Mouse (Mus musculus) ES-E14 (cell line): Measurements from ENCODE around the gene Abhd5. TPM values are rescaled to one million over a fixed set of nuclear protein-coding genes. Genes with fewer than 3 reads are reported as not detected.

Source experiments
- DNase-seq: peaks from one replicate; pipeline ENCODE4 v3.0.0-alpha.2; 2013; ENCODE audit warnings: low read depth, low spot score
- H3K27ac ChIP-seq: 2 replicates; pipeline ENCODE4 v1.5.1; 2012; ENCODE audit warnings: low read depth, mild to moderate bottlenecking, low read length, moderate library complexity, mixed read lengths; ENCODE audit not compliant: poor library complexity, insufficient read depth, severe bottlenecking
- H3K36me3 ChIP-seq: 2 replicates; pipeline ENCODE4 v1.6.1; 2012; ENCODE audit warnings: mild to moderate bottlenecking, low read length, moderate library complexity, mixed read lengths; ENCODE audit not compliant: control insufficient read depth, poor library complexity, insufficient read depth, severe bottlenecking
- H3K4me1 ChIP-seq, 2 experiments: fragments of 150-350 bp in 1 of 2; sonication (generic) in 1 of 2; 2 replicates each; pipeline ENCODE4 v1.6.1; 2012; ENCODE audit warnings: low read length in 2 of 2, mild to moderate bottlenecking in 1 of 2, mixed read lengths in 1 of 2; ENCODE audit not compliant: control insufficient read depth in 2 of 2, insufficient read depth in 2 of 2, poor library complexity in 1 of 2
- H3K4me3 ChIP-seq, 2 experiments: fragments of 150-350 bp in 1 of 2; sonication (generic) in 1 of 2; 2 replicates each; pipeline ENCODE4 v1.5.1; 2012; ENCODE audit warnings: low read length in 2 of 2, low read depth in 1 of 2, mild to moderate bottlenecking in 1 of 2, mixed read lengths in 1 of 2; ENCODE audit not compliant: insufficient read depth in 1 of 2, poor library complexity in 1 of 2, severe bottlenecking in 1 of 2
- H3K9ac ChIP-seq: 2 replicates; pipeline ENCODE4 v1.6.1; 2012; ENCODE audit warnings: low read depth, mild to moderate bottlenecking, low read length, mixed read lengths; ENCODE audit not compliant: poor library complexity, insufficient read depth, severe bottlenecking
- H3K9me3 ChIP-seq: fragments of 150-350 bp; sonication (generic); 2 replicates; pipeline ENCODE4 v1.6.1; 2012; ENCODE audit warnings: low read depth, mild to moderate bottlenecking, low read length; ENCODE audit not compliant: control insufficient read depth, insufficient read depth
- CHD2 ChIP-seq: IDR thresholded peaks from 2 replicates; pipeline ENCODE4 v1.6.1; 2014; ENCODE audit warnings: mild to moderate bottlenecking, low read depth, low read length, inconsistent platforms
- HCFC1 ChIP-seq: IDR thresholded peaks from 2 replicates; pipeline ENCODE4 v1.6.1; 2012; ENCODE audit warnings: low read length, inconsistent platforms, borderline replicate concordance; ENCODE audit not compliant: insufficient read depth
- MAFK ChIP-seq: IDR thresholded peaks from 2 replicates; pipeline ENCODE4 v1.6.1; 2014; ENCODE audit warnings: mild to moderate bottlenecking, low read depth, low read length, inconsistent platforms; ENCODE audit not compliant: insufficient read depth
- ZC3H11A ChIP-seq: IDR thresholded peaks from 2 replicates; pipeline ENCODE4 v1.6.1; 2012; ENCODE audit warnings: low read depth, mild to moderate bottlenecking, inconsistent platforms, low read length, borderline replicate concordance
- ZNF384 ChIP-seq: IDR thresholded peaks from 2 replicates; pipeline ENCODE4 v1.6.1; 2012; ENCODE audit warnings: low read depth, low read length, inconsistent platforms
- in situ Hi-C, 2 experiments: fragments of 600-800 bp; cut with MboI; formaldehyde crosslinking; loops; one replicate each; pipeline ENCODE4 v1.15.1; 2025; ENCODE audit warnings: low sequenced_read_pairs in 2 of 2, inconsistent platforms in 1 of 2; ENCODE audit not compliant: unreplicated experiment in 2 of 2
- total RNA-seq: library from RNA; depleted of rRNA; stranded (reverse); fragments of 300-350 nt; gene quantifications from 2 replicates; pipeline ENCODE4 v1.2.3, GENCODE M21; 2012

Gene Abhd5
- total RNA-seq, 1 experiment: 14.8 TPM

GRCm38 (mm10) chr9:122325996-122326395 lies 25.4 kb upstream of the Abhd5 start:
- no peaks in the 10 kb centered on the region for H3K9me3 ChIP-seq
- H3K36me3 ChIP-seq: no peaks in the 10 kb centered on the region
- H3K27ac ChIP-seq: no peak overlapping the region
- H3K9ac ChIP-seq: no peak overlapping the region
- in situ Hi-C loops: no loop called here
- H3K4me3 ChIP-seq: no peak overlapping the region
- H3K4me1 ChIP-seq: no peaks in the 10 kb centered on the region
- TF ChIP-seq ZC3H11A: no peak
- no peak for TF ChIP-seq HCFC1
- no peak for TF ChIP-seq CHD2
- TF ChIP-seq ZNF384: no peak
- no peak for TF ChIP-seq MAFK
- DNase-seq: no peak

GRCm38 (mm10) chr9:122328199-122328598 lies 23.2 kb upstream of the Abhd5 start:
- H3K9me3 ChIP-seq: no peaks in the 10 kb centered on the region
- no peak overlapping the region for H3K9ac ChIP-seq
- TF ChIP-seq ZNF384: no peak
- TF ChIP-seq HCFC1: no peak
- TF ChIP-seq ZC3H11A: no peak
- no peak for TF ChIP-seq CHD2
- TF ChIP-seq MAFK: no peak
- H3K4me3 ChIP-seq: no peak overlapping the region
- H3K4me1 ChIP-seq: no peaks in the 10 kb centered on the region
- H3K27ac ChIP-seq: no peak overlapping the region
- no peaks in the 10 kb centered on the region for H3K36me3 ChIP-seq
- in situ Hi-C loops: no loop called here
- no peak for DNase-seq

DNA sequence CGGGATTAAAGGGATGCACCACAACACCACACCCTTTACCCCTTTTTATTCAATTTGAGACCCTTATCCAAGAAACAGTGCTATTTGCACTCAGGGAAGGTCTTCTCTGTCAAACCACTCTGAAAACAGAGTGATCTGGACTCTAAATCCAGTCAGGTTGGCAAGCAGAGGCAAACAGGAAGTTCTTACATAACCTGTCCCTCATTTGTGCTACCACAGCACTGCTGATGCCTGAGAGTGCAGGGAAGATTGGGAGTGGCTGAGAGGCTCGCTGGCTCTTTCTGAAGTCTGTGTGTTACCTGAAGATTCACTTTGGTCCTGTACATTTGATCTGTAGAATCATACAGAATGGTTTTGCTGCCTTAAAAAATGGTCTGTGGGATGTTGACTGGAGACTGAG lies 14.7 kb upstream of the Abhd5 start:
- DNase-seq: no peak
- Histone ChIP-seq H3K36me3 (no peaks in the 10 kb centered on the region), H3K4me3 (no peak overlapping the region), H3K4me1 (no peaks in the 10 kb centered on the region), H3K9ac (no peak overlapping the region), H3K9me3 (no peaks in the 10 kb centered on the region), H3K27ac (no peak overlapping the region)
- TF ChIP-seq ZC3H11A: no peak
- no peak for TF ChIP-seq ZNF384
- no peak for TF ChIP-seq HCFC1
- no peak for TF ChIP-seq CHD2
- TF ChIP-seq MAFK: no peak
- in situ Hi-C loops: no loop called here

DNA sequence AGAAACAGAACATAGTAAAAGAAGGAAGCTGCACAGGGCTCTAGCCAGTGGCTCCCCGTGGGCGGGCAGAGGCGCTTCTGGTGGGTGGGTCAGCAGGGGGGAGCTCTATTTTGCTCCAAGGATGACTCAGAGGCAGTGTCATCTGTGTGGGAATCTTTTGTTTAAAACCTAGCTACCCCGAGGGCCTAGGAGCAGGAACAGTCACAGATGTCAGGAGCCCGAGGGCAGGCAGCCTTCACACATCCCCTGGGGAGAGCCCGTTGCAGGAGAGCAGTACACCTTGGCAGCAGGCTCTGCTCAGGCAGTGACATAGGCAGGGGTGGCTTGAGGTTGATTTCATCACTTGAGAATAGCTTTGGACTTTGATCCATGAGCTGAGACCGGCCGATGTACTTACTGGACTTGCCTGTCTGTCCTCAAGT lies 13.9 kb upstream of the Abhd5 start:
- no peak overlapping the region for H3K4me3 ChIP-seq
- TF ChIP-seq CHD2 (no peak), ZNF384 (no peak), HCFC1 (no peak), ZC3H11A (no peak), MAFK (no peak)
- H3K9ac ChIP-seq: no peak overlapping the region

DNA sequence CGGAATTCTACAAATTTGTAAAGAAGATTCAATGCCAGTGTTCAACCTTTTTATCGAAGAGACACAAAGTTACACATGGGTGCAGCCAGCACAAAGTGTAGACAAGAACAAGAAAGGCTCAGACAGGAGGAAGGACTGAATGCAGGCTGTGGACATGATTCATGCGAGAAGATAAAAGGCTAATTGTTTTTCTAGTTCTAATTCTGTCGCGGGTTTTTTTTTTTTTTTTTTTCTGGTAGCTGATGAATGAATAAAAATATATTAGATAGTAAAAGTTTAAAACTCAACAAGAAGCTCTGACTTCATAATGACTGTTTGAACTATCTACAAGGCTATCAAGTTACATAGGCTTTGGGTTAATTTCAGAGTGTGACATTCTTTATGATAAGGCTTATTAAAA lies 11.4 kb upstream of the Abhd5 start:
- Histone ChIP-seq H3K9ac (no peak overlapping the region), H3K27ac (no peak overlapping the region), H3K9me3 (no peaks in the 10 kb centered on the region), H3K36me3 (no peaks in the 10 kb centered on the region), H3K4me3 (no peak overlapping the region), H3K4me1 (no peaks in the 10 kb centered on the region)
- TF ChIP-seq MAFK (no peak), CHD2 (no peak), ZC3H11A (no peak), HCFC1 (no peak), ZNF384 (no peak)
- in situ Hi-C loops: no loop called here
- DNase-seq: no peak

More for the DNA sequence above, 13.9 kb upstream of the Abhd5 start:
- in situ Hi-C loops: no loop called here
- Histone ChIP-seq H3K27ac (no peak overlapping the region), H3K36me3 (no peaks in the 10 kb centered on the region), H3K4me1 (no peaks in the 10 kb centered on the region), H3K9me3 (no peaks in the 10 kb centered on the region)
- DNase-seq: no peak
